Mouse (Mus musculus) stomach, postnatal 0 days (tissue): Measurements from ENCODE around the gene Fgfr2. TPM values are rescaled to one million over a fixed set of nuclear protein-coding genes. Genes with fewer than 3 reads are reported as not detected.
"Not testable (repeated sequence)": the region's sequence is repeated elsewhere in the genome, so short reads cannot be mapped to it uniquely, and the experiment has no call there.

ENCODE experiments used
- ATAC-seq: fragments of 200-750 bp; cut with Nextera tagmentation; 2 replicates; pipeline ENCODE4 v1.8.0; 2017; ENCODE audit not compliant: low FRiP score, low TSS enrichment
- DNase-seq: peaks from one replicate; pipeline ENCODE4 v3.0.0-alpha.2; 2016; ENCODE audit warnings: low spot score
- H3K27ac ChIP-seq: fragments of 300-500 bp; sonication (generic); replicated peaks from 2 replicates; pipeline ENCODE4 v1.5.1; 2014; ENCODE audit warnings: mild to moderate bottlenecking, control low read depth
- H3K27me3 ChIP-seq: fragments of 300-500 bp; sonication (generic); 2 replicates; pipeline ENCODE4 v1.6.1; 2014; ENCODE audit warnings: low read length; ENCODE audit not compliant: control insufficient read depth, insufficient read depth
- H3K36me3 ChIP-seq: fragments of 300-500 bp; sonication (generic); 2 replicates; pipeline ENCODE4 v1.6.1; 2014; ENCODE audit warnings: low read length, mixed read lengths; ENCODE audit not compliant: control insufficient read depth, insufficient read depth
- H3K4me1 ChIP-seq: fragments of 300-500 bp; sonication (generic); replicated peaks from 2 replicates; pipeline ENCODE4 v1.6.1; 2014; ENCODE audit warnings: antibody characterized with exemption; ENCODE audit not compliant: control insufficient read depth, insufficient read depth
- H3K4me2 ChIP-seq: fragments of 300-500 bp; sonication (generic); replicated peaks from 2 replicates; pipeline ENCODE4 v1.6.1; 2014; ENCODE audit warnings: low read depth, mild to moderate bottlenecking, control low read depth, moderate library complexity
- H3K4me3 ChIP-seq: fragments of 300-500 bp; sonication (generic); 2 replicates; pipeline ENCODE4 v1.5.1; 2014; ENCODE audit warnings: low read depth, low read length, control low read depth
- H3K9ac ChIP-seq: fragments of 300-500 bp; sonication (generic); 2 replicates; pipeline ENCODE4 v1.6.1; 2014; ENCODE audit warnings: mild to moderate bottlenecking, low read length, control low read depth, mixed read lengths
- H3K9me3 ChIP-seq: fragments of 300-500 bp; sonication (generic); 2 replicates; pipeline ENCODE4 v1.6.1; 2016; ENCODE audit warnings: low read length; ENCODE audit not compliant: control insufficient read depth
- CTCF ChIP-seq: IDR thresholded peaks from 2 replicates; pipeline ENCODE4 v1.5.1; 2016; ENCODE audit warnings: antibody characterized with exemption, low read depth, mild to moderate bottlenecking, moderate library complexity
- EP300 ChIP-seq: optimal IDR thresholded peaks from 2 replicates; pipeline ENCODE3; 2016; ENCODE audit warnings: antibody characterized with exemption
- WGBS: fragments of 180-500 bp; shearing (Covaris S2); extraction: QIAGEN DNeasy Blood & Tissue Kit; methylation state at CpG from one replicate; pipeline ENCODE4 v1.1.7; 2014; 5-methylcytosine and 5-hydroxymethylcytosine counted together
- polyA plus RNA-seq: library from polyadenylated mRNA; unstranded; fragments of >200 nt; fragmentation: Nextera tagmentation; extraction: Ambion mirVana; gene quantifications from 2 replicates; pipeline ENCODE4 v1.2.1, GENCODE M21; 2015

Fgfr2 gene
- polyA plus RNA-seq, 1 experiment from 2014 or later, result 60.8 TPM

GRCm38 (mm10) chr7:130501499-130501898 is 2621.7 kb downstream of the Fgfr2 start:
- H3K4me1 ChIP-seq, result no peaks in the 10 kb centered on the region
- peaks cover 13% of the 10 kb centered on the region for H3K36me3 ChIP-seq
- 59% methylated on average over 1 of the region's 1 CpGs for WGBS
- no peak overlapping the region for H3K27ac ChIP-seq
- ATAC-seq (no peak), DNase-seq (no peak)
- H3K4me2 ChIP-seq, result no peak overlapping the region
- H3K9ac ChIP-seq, result no peak overlapping the region
- no peak for TF ChIP-seq CTCF
- TF ChIP-seq EP300, result no peak
- H3K27me3 ChIP-seq, result no peaks in the 10 kb centered on the region
- no peak overlapping the region for H3K4me3 ChIP-seq
- H3K9me3 ChIP-seq, result no peaks in the 10 kb centered on the region

DNA sequence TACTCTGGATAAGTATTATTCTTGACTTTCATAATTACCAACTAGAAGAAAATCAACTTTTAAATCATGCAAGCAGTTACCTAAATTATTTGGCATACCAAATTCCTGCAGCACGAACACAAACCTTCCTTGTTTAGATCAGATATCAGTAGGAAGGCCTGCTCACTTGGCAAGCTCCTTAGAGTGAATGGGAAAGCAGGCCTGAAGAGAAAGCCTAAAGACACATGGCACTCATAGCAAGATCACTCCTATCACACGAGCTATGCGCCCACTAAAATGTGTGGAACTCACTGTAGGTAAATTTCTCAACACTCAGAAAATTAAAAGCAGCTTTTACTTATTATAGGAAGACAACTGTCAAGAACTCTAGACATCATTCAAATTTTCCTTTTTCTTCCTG is 2629.8 kb downstream of the Fgfr2 start:
- Histone ChIP-seq H3K9me3 (no peaks in the 10 kb centered on the region), H3K4me1 (no peaks in the 10 kb centered on the region), H3K9ac (no peak overlapping the region), H3K27ac (no peak overlapping the region), H3K4me2 (no peak overlapping the region), H3K27me3 (no peaks in the 10 kb centered on the region), H3K36me3 (no peaks in the 10 kb centered on the region; the same call in 1 of the 2 replicates), H3K4me3 (no peak overlapping the region)
- 74% methylated on average over 3 of the region's 3 CpGs for WGBS
- no peak for DNase-seq
- TF ChIP-seq EP300, result no peak
- TF ChIP-seq CTCF, result no peak
- no peak for ATAC-seq

GRCm38 (mm10) chr7:130492026-130492425 is 2631.1 kb downstream of the Fgfr2 start:
- H3K4me1 ChIP-seq, result no peaks in the 10 kb centered on the region
- H3K27me3 ChIP-seq, result no peaks in the 10 kb centered on the region
- no peak overlapping the region for H3K4me3 ChIP-seq
- no peak for ATAC-seq
- TF ChIP-seq EP300 (no peak), CTCF (no peak)
- no peak overlapping the region for H3K9ac ChIP-seq
- no peak overlapping the region for H3K4me2 ChIP-seq
- no peak overlapping the region for H3K27ac ChIP-seq
- no peak for DNase-seq
- no peaks in the 10 kb centered on the region for H3K9me3 ChIP-seq
- H3K36me3 ChIP-seq, result no peaks in the 10 kb centered on the region; the same call in 1 of the 2 replicates

DNA sequence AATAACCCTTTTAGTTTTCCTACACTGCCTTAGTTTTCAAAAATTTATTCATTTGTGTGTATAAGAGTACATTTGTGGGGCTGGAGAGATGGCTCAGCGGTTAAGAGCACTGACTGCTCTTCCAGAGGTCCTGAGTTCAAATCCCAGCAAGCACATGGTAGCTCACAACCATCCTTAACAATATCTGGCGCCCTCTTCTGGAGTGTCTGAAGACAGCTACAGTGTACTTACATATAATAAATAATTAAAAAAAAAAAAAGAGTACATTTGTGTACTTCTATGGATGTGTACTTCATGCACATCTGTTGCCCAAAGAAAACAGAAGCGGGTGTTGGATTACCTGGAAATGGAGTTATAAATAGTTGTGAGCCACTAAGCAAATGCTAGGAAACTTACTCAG is 2644.1 kb downstream of the Fgfr2 start:
- TF ChIP-seq CTCF, result peak; percentile 28
- not testable (repeated sequence) for H3K4me3 ChIP-seq, DNase-seq, H3K9me3 ChIP-seq, H3K4me2 ChIP-seq, H3K9ac ChIP-seq, ATAC-seq, H3K27me3 ChIP-seq, H3K27ac ChIP-seq, H3K36me3 ChIP-seq, H3K4me1 ChIP-seq
- 85% methylated on average over 3 of the region's 3 CpGs for WGBS

DNA sequence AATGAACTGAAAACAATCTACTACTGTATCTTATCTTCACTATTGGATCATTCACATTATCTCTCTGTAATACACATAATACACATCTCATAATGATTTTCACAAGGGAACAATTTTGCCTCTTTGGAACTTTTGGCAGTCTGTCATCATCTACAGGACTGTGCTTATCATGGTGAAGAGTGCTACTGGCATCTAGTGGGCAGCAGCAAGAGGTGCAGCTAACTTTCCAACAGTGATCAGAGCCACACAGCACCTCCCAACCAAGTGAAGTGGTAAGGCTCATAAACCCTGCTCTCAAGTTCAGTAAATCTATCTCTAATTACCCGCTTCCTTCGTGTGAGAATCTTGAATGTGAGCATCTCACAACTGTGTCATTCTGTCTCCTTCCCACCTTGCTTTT is 2647.2 kb downstream of the Fgfr2 start:
- no peaks in the 10 kb centered on the region for H3K27me3 ChIP-seq
- TF ChIP-seq CTCF, result peak; percentile 98
- no peak for TF ChIP-seq EP300
- H3K27ac ChIP-seq, result no peak overlapping the region
- no peaks in the 10 kb centered on the region for H3K9me3 ChIP-seq
- WGBS, result 34% methylated on average over 2 of the region's 2 CpGs
- 0 out of 2 replicates have a peak, but pooled peaks cover 3% of the 10 kb centered on the region for H3K36me3 ChIP-seq
- DNase-seq, result peak; percentile 32
- no peak overlapping the region for H3K9ac ChIP-seq
- no peak overlapping the region for H3K4me3 ChIP-seq
- peak; percentile 76; the same call in 1 of the 2 replicates for ATAC-seq
- no peak overlapping the region for H3K4me2 ChIP-seq
- no peaks in the 10 kb centered on the region for H3K4me1 ChIP-seq

DNA sequence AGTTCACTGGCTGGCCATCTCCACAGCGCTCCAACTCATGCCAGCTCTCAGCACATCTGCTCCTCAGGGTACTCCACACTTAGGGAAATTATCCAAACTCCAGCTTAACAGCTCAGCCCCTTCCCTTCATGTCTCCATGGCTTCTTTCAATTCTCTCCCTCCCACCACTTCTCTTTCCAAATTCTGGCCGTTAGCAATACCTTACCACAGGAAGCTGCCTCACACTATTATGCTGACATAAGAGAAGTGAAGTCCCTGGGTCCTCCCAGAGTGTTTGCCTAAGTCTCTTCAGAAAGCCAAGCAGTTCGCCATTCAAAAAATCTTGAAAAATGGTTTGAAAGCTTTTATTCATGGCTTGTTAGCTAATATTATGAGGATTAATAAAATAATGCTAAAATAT is 2649.3 kb downstream of the Fgfr2 start:
- 72% methylated on average over 3 of the region's 3 CpGs for WGBS
- no peak for TF ChIP-seq CTCF
- TF ChIP-seq EP300, result no peak
- H3K36me3 ChIP-seq, result no peaks in the 10 kb centered on the region
- DNase-seq, result no peak
- H3K4me1 ChIP-seq, result no peaks in the 10 kb centered on the region
- H3K9ac ChIP-seq, result no peak overlapping the region
- no peaks in the 10 kb centered on the region for H3K9me3 ChIP-seq
- ATAC-seq, result no peak
- no peak overlapping the region for H3K27ac ChIP-seq
- H3K4me2 ChIP-seq, result no peak overlapping the region
- no peaks in the 10 kb centered on the region for H3K27me3 ChIP-seq
- H3K4me3 ChIP-seq, result no peak overlapping the region

DNA sequence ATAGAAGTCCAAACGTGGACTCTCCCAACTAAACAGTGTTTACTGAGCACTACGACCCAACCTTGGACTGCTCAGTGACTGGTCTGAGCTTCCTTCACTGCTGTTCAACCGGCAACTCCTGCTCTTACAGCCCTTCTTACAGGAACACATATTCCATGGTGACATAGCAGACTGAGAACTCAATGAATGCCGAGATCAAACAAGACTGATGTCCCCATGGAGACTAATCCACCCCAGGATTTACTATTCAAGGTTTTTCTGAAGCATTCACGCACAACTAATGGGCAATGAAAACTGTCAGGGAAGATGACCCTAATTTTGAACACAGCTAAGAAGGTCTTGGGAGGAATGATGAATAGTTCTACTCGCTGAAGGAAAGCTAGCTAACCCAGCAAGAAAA is 2650.5 kb downstream of the Fgfr2 start:
- Histone ChIP-seq H3K4me3 (no peak overlapping the region), H3K4me1 (no peaks in the 10 kb centered on the region), H3K36me3 (no peaks in the 10 kb centered on the region), H3K9ac (no peak overlapping the region), H3K9me3 (no peaks in the 10 kb centered on the region), H3K27me3 (no peaks in the 10 kb centered on the region), H3K27ac (no peak overlapping the region), H3K4me2 (no peak overlapping the region)
- ATAC-seq, result no peak
- TF ChIP-seq EP300, result no peak
- no peak for TF ChIP-seq CTCF
- no peak for DNase-seq
- 49% methylated on average over 6 of the region's 6 CpGs for WGBS
